Mouse (Mus musculus) T-helper 2 cell (primary cell): Measurements from ENCODE around the gene Mypop.

ENCODE experiments used
- in situ Hi-C: fragments of 300-600 bp; cut with MboI, MseI; formaldehyde crosslinking; loops from one replicate; pipeline ENCODE4 v1.15.1; 2025; ENCODE audit warnings: high pct_unique_total_duplicates

Gene Mypop

GRCm38 (mm10) chr7:18988780-18989179, 2.3 kb upstream of the Mypop start:
- in situ Hi-C loops = no loop called here

- in situ Hi-C loops = no loop called here
Observed at GRCm38 (mm10) chr7:18989995-18990394, 1.1 kb upstream of the Mypop start.

- in situ Hi-C loops = no loop called here
Observed at GRCm38 (mm10) chr7:18991660-18992293, 732 bp downstream of the Mypop start.

GRCm38 (mm10) chr7:18992294-18992675, 1.2 kb downstream of the Mypop start:
- in situ Hi-C loops = no loop called here

GRCm38 (mm10) chr7:18993036-18993435, 2.0 kb downstream of the Mypop start:
- in situ Hi-C loops = no loop called here

GRCm38 (mm10) chr7:18998835-18999234, 7.8 kb downstream of the Mypop start:
- in situ Hi-C loops = loop anchor here (5.0 kb wide), 1 partner anchor 37 kb away; no protein-coding TSS in a partner anchor

- in situ Hi-C loops = loop anchor here (25.0 kb wide), 1 partner anchor 937 kb away; no protein-coding TSS in a partner anchor
Observed at GRCm38 (mm10) chr7:19000421-19000820, 9.4 kb downstream of the Mypop start.

GRCm38 (mm10) chr7:19001066-19001806, 10.2 kb downstream of the Mypop start:
- in situ Hi-C loops = loop anchor here (25.0 kb wide), 1 partner anchor 936 kb away; no protein-coding TSS in a partner anchor

GRCm38 (mm10) chr7:19001807-19002085, 10.7 kb downstream of the Mypop start:
- in situ Hi-C loops = loop anchor here (25.0 kb wide), 1 partner anchor 936 kb away; no protein-coding TSS in a partner anchor

GRCm38 (mm10) chr7:19002115-19002514, 11.1 kb downstream of the Mypop start:
- in situ Hi-C loops = loop anchor here (25.0 kb wide), 1 partner anchor 935 kb away; no protein-coding TSS in a partner anchor

GRCm38 (mm10) chr7:19002848-19003498, 11.9 kb downstream of the Mypop start:
- in situ Hi-C loops = loop anchor here (25.0 kb wide), 1 partner anchor 934 kb away; no protein-coding TSS in a partner anchor

GRCm38 (mm10) chr7:19003902-19004630, 13.0 kb downstream of the Mypop start, which contains the start of gene Irf2bp1:
Gene Irf2bp1 (plus strand): TSS chr7:19004044.
- in situ Hi-C loops = loop anchor here (25.0 kb wide), 1 partner anchor 933 kb away; no protein-coding TSS in a partner anchor

- in situ Hi-C loops = loop anchor here (25.0 kb wide), 1 partner anchor 933 kb away; no protein-coding TSS in a partner anchor
Observed at GRCm38 (mm10) chr7:19004631-19005079, 13.6 kb downstream of the Mypop start.

GRCm38 (mm10) chr7:19005417-19006121, 14.5 kb downstream of the Mypop start:
- in situ Hi-C loops = loop anchor here (25.0 kb wide), 1 partner anchor 932 kb away; no protein-coding TSS in a partner anchor

GRCm38 (mm10) chr7:19006476-19006875, 15.4 kb downstream of the Mypop start:
- in situ Hi-C loops = loop anchor here (25.0 kb wide), 1 partner anchor 931 kb away; no protein-coding TSS in a partner anchor

- in situ Hi-C loops = loop anchor here (25.0 kb wide), 1 partner anchor 930 kb away; no protein-coding TSS in a partner anchor
Observed at GRCm38 (mm10) chr7:19007026-19007977, 16.3 kb downstream of the Mypop start.

- in situ Hi-C loops = loop anchor here (25.0 kb wide), 1 partner anchor 927 kb away; no protein-coding TSS in a partner anchor
Observed at GRCm38 (mm10) chr7:19010581-19010980, 19.5 kb downstream of the Mypop start.

GRCm38 (mm10) chr7:19012025-19012621, 21.1 kb downstream of the Mypop start:
- in situ Hi-C loops = loop anchor here (25.0 kb wide), 1 partner anchor 925 kb away; no protein-coding TSS in a partner anchor

GRCm38 (mm10) chr7:19012882-19013281, 21.8 kb downstream of the Mypop start:
- in situ Hi-C loops = loop anchor here (25.0 kb wide), 1 partner anchor 924 kb away; no protein-coding TSS in a partner anchor
